Mouse (Mus musculus): ENCODE data around the gene Slc25a36. TPM values are rescaled to one million over a fixed set of nuclear protein-coding genes. Genes with fewer than 3 reads are reported as not detected.

The Slc25a36 gene
- total and polyA plus RNA-seq, 3 experiments, result 6.9 to 425 (median 143) TPM

GRCm38 (mm10) chr9:97046240-97046639 is 64.7 kb downstream of the Slc25a36 start:
- TF ChIP-seq GATA2 (IDR thresholded peaks at IDR 0.05; ENCODE audit: borderline replicate concordance, low read depth, low read length), result no peak
- no peak for TF ChIP-seq TAL1 (conservative IDR thresholded peaks at IDR 0.05; ENCODE audit: low read depth, low read length)
- no peak for TF ChIP-seq GATA1 (IDR thresholded peaks at IDR 0.05; ENCODE audit: borderline replicate concordance, low read length)
- TF ChIP-seq CTCF (IDR thresholded peaks at IDR 0.05; ENCODE audit: low read depth, low read length), result no peak
- no peak for TF ChIP-seq POLR2AphosphoS5 (IDR thresholded peaks at IDR 0.05; ENCODE audit: insufficient replicate concordance, low read depth, low read length)
- Histone ChIP-seq H3K9me3 (replicated peaks) (peaks cover 2% of the 10 kb centered on the region; the same call in 1 of the 2 replicates), H3K4me3 (ENCODE audit: low read depth, low read length) (no peak overlapping the region), H3K27me3 (ENCODE audit: insufficient read depth, low read length) (no peaks in the 10 kb centered on the region), H3K4me1 (ENCODE audit: insufficient read depth, low read depth, low read length) (no peaks in the 10 kb centered on the region), H3K36me3 (replicated peaks) (no peaks in the 10 kb centered on the region)
- no peak for DNase-seq (ENCODE audit: low spot score)
- ATAC-seq (ENCODE audit: extremely low read depth, insufficient number of reproducible peaks, low FRiP score, poor library complexity, severe bottlenecking), result no peak

GRCm38 (mm10) chr9:97041633-97042032 is 69.3 kb downstream of the Slc25a36 start:
- TF ChIP-seq GATA1 (IDR thresholded peaks at IDR 0.05; ENCODE audit: borderline replicate concordance, low read length), result no peak
- H3K9me3 ChIP-seq (replicated peaks), result no peaks in the 10 kb centered on the region
- H3K4me1 ChIP-seq (ENCODE audit: insufficient read depth, low read depth, low read length), result no peaks in the 10 kb centered on the region
- ATAC-seq (ENCODE audit: extremely low read depth, insufficient number of reproducible peaks, low FRiP score, poor library complexity, severe bottlenecking) (no peak), DNase-seq (ENCODE audit: low spot score) (no peak)
- H3K36me3 ChIP-seq (replicated peaks), result no peaks in the 10 kb centered on the region
- no peaks in the 10 kb centered on the region for H3K27me3 ChIP-seq (ENCODE audit: insufficient read depth, low read length)
- no peak overlapping the region for H3K4me3 ChIP-seq (ENCODE audit: low read depth, low read length)

- Histone ChIP-seq H3K4me3 (ENCODE audit: low read depth, low read length) (no peak overlapping the region), H3K4me1 (ENCODE audit: insufficient read depth, low read depth, low read length) (no peaks in the 10 kb centered on the region), H3K9me3 (replicated peaks) (no peaks in the 10 kb centered on the region), H3K27me3 (ENCODE audit: insufficient read depth, low read length) (no peaks in the 10 kb centered on the region), H3K36me3 (replicated peaks) (no peaks in the 10 kb centered on the region)
- ATAC-seq (ENCODE audit: extremely low read depth, insufficient number of reproducible peaks, low FRiP score, poor library complexity, severe bottlenecking) (no peak), DNase-seq (ENCODE audit: low spot score) (no peak)
- TF ChIP-seq TAL1 (conservative IDR thresholded peaks at IDR 0.05; ENCODE audit: low read depth, low read length) (no peak), CTCF (IDR thresholded peaks at IDR 0.05; ENCODE audit: low read depth, low read length) (no peak), POLR2AphosphoS5 (IDR thresholded peaks at IDR 0.05; ENCODE audit: insufficient replicate concordance, low read depth, low read length) (no peak), GATA2 (IDR thresholded peaks at IDR 0.05; ENCODE audit: borderline replicate concordance, low read depth, low read length) (no peak), GATA1 (IDR thresholded peaks at IDR 0.05; ENCODE audit: borderline replicate concordance, low read length) (no peak)
These were observed 72.9 kb downstream of the Slc25a36 start for GRCm38 (mm10) chr9:97038010-97038409.

- ATAC-seq (ENCODE audit: extremely low read depth, insufficient number of reproducible peaks, low FRiP score, poor library complexity, severe bottlenecking) (no peak), DNase-seq (ENCODE audit: low spot score) (no peak)
- H3K4me1 ChIP-seq (ENCODE audit: insufficient read depth, low read depth, low read length), result no peaks in the 10 kb centered on the region
- no peak overlapping the region for H3K4me3 ChIP-seq (ENCODE audit: low read depth, low read length)
- no peaks in the 10 kb centered on the region for H3K27me3 ChIP-seq (ENCODE audit: insufficient read depth, low read length)
- no peak for TF ChIP-seq TAL1 (conservative IDR thresholded peaks at IDR 0.05; ENCODE audit: low read depth, low read length)
- TF ChIP-seq CTCF (IDR thresholded peaks at IDR 0.05; ENCODE audit: low read depth, low read length), result no peak
- no peak for TF ChIP-seq GATA1 (IDR thresholded peaks at IDR 0.05; ENCODE audit: borderline replicate concordance, low read length)
- no peak for TF ChIP-seq GATA2 (IDR thresholded peaks at IDR 0.05; ENCODE audit: borderline replicate concordance, low read depth, low read length)
- no peak for TF ChIP-seq POLR2AphosphoS5 (IDR thresholded peaks at IDR 0.05; ENCODE audit: insufficient replicate concordance, low read depth, low read length)
- H3K9me3 ChIP-seq (replicated peaks), result no peaks in the 10 kb centered on the region
- no peaks in the 10 kb centered on the region for H3K36me3 ChIP-seq (replicated peaks)
These were observed 74.3 kb downstream of the Slc25a36 start for GRCm38 (mm10) chr9:97036656-97037055.

- H3K9me3 ChIP-seq (replicated peaks), result no peaks in the 10 kb centered on the region
- H3K4me3 ChIP-seq (ENCODE audit: low read depth, low read length), result no peak overlapping the region
- no peaks in the 10 kb centered on the region for H3K4me1 ChIP-seq (ENCODE audit: insufficient read depth, low read depth, low read length)
- H3K27me3 ChIP-seq (ENCODE audit: insufficient read depth, low read length), result no peaks in the 10 kb centered on the region
- ATAC-seq (ENCODE audit: extremely low read depth, insufficient number of reproducible peaks, low FRiP score, poor library complexity, severe bottlenecking) (no peak), DNase-seq (ENCODE audit: low spot score) (no peak)
- no peak for TF ChIP-seq GATA2 (IDR thresholded peaks at IDR 0.05; ENCODE audit: borderline replicate concordance, low read depth, low read length)
- no peaks in the 10 kb centered on the region for H3K36me3 ChIP-seq (replicated peaks)
These were observed 83.6 kb downstream of the Slc25a36 start for GRCm38 (mm10) chr9:97027361-97027760.

GRCm38 (mm10) chr9:97026006-97026405 is 85.0 kb downstream of the Slc25a36 start:
- Histone ChIP-seq H3K9me3 (replicated peaks) (no peaks in the 10 kb centered on the region), H3K4me3 (ENCODE audit: low read depth, low read length) (no peak overlapping the region), H3K4me1 (ENCODE audit: insufficient read depth, low read depth, low read length) (no peaks in the 10 kb centered on the region), H3K36me3 (replicated peaks) (no peaks in the 10 kb centered on the region), H3K27me3 (ENCODE audit: insufficient read depth, low read length) (no peaks in the 10 kb centered on the region)
- TF ChIP-seq CTCF (IDR thresholded peaks at IDR 0.05; ENCODE audit: low read depth, low read length), result no peak
- no peak for TF ChIP-seq GATA2 (IDR thresholded peaks at IDR 0.05; ENCODE audit: borderline replicate concordance, low read depth, low read length)
- no peak for TF ChIP-seq POLR2AphosphoS5 (IDR thresholded peaks at IDR 0.05; ENCODE audit: insufficient replicate concordance, low read depth, low read length)
- TF ChIP-seq GATA1 (IDR thresholded peaks at IDR 0.05; ENCODE audit: borderline replicate concordance, low read length), result no peak
- no peak for TF ChIP-seq TAL1 (conservative IDR thresholded peaks at IDR 0.05; ENCODE audit: low read depth, low read length)
- ATAC-seq (ENCODE audit: extremely low read depth, insufficient number of reproducible peaks, low FRiP score, poor library complexity, severe bottlenecking) (no peak), DNase-seq (ENCODE audit: low spot score) (no peak)

Other genes starting within 250 kb of the Slc25a36 start
- not detected in 2 replicates for gene Pxylp1, start 218.5 kb downstream of the Slc25a36 start, total RNA-seq (2014; fragmentation: Nextera tagmentation)
- gene Pxylp1, start 218.5 kb downstream of the Slc25a36 start, total RNA-seq (2017), result 0.12 and 0.22 TPM in 2 replicates
- not detected in 2 replicates for gene Pxylp1, start 218.5 kb downstream of the Slc25a36 start, polyA plus RNA-seq (2012)
- not detected in 2 replicates for gene Spsb4, start 92.3 kb downstream of the Slc25a36 start, total RNA-seq (2014; fragmentation: Nextera tagmentation)
- not detected in 2 replicates for gene Spsb4, start 92.3 kb downstream of the Slc25a36 start, total RNA-seq (2017)
- gene Spsb4, start 92.3 kb downstream of the Slc25a36 start, polyA plus RNA-seq (2012), result not detected in 2 replicates